Mouse (Mus musculus): ENCODE data around the gene Cpsf4. TPM values are rescaled to one million over a fixed set of nuclear protein-coding genes. Genes with fewer than 3 reads are reported as not detected.
"Not testable (repeated sequence)": the region's sequence is repeated elsewhere in the genome, so short reads cannot be mapped to it uniquely, and the experiment has no call there.

The Cpsf4 gene
- total RNA-seq, 2 experiments from 2014 or later, result 20.2 to 22.7 TPM

DNA sequence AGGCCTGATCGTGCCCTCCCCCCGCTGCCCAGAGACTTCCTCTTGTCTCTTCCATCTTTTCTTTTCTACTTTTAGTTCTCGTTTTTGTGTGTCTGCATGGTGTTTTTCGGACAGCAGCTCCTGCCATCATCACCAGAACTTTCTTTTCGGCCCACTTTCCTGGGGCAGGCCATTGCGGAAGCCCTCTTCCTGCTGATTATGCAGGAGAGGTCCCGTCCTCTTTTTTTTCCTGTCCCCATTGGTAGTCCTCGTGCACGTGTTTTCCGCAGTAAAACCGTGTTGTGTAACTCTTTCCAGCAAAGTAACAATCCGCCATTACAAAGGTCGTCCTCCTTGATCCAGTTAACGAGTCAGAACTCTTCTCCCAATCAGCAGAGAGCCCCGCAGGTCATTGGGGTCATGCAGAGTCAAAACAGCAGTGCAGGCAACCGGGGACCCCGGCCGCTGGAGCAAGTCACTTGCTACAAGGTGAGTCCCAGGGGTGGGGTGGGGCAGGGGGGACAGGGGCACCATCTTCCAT, 11.5 kb downstream of the Cpsf4 start:
- DNase-seq, result no peak

- DNase-seq, result no peak
Observed at GRCm38 (mm10) chr5:145185244-145185643, 18.2 kb downstream of the Cpsf4 start.

DNA sequence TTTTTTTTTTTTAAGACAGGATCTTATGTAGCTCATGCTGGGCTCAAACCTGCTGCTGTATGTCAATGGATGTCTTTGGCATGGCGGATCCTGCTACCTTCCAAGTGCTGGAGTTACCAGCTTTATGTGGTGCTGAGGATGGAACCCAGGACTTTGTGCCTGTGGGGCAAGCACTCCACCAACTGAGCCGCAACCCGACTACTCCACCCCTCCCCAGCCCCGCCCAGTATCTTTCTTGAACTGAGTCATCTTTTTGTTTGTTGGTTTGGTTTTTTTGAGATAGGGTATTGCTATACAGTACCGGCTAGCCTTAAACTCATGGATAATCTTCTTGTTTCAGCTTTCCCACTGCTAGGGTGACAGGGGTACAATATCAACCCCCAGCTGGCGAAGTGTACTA, 22.4 kb downstream of the Cpsf4 start:
- no peak for DNase-seq

- no peak for DNase-seq
Observed at GRCm38 (mm10) chr5:145190373-145190772, 23.4 kb downstream of the Cpsf4 start.

DNA sequence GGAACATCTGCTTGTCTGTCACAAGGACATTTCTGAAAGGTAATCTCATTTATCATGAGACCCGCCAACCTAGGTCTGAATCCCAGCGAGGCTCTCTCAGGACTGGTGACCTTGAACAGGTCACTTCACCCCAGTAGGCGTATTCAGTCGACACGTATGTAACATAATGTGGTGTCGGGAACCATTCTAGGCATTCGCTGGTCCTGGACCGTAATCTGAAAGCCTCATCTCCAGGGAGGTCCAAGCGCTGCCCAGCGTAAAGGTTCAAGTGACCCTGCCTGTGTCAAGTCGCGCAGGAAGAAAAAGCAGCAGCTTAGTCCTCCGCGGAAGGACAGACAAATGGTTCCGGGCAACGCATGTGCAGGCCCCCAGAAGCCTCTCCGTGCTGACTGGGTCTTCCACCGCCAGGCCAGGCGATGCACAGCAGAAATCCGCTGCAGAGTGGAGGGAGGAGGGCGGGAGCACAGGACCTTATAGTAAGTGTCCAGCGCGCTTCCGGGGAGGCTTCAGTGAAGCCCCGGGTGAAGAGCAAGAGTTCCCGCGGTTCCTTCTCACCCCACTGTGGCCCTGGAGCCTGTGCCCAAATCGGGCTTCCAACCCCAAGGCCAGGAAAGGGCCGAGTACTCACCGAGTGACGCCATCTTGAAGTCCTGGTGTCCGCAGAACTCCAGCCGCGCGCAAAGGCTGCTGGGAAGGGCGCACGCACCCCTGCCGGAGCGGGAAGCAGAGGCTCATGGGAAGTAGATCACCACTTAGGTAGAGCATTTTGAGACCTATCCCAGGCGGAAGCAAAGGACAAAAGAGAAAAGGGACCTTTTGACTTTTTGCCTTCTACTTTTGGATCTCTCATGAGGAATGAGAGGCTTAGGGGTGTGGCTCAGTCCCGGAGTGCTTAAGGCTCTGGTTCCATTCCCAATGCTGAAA, 24.1 kb downstream of the Cpsf4 start:
- peak; percentile 95 for DNase-seq

DNA sequence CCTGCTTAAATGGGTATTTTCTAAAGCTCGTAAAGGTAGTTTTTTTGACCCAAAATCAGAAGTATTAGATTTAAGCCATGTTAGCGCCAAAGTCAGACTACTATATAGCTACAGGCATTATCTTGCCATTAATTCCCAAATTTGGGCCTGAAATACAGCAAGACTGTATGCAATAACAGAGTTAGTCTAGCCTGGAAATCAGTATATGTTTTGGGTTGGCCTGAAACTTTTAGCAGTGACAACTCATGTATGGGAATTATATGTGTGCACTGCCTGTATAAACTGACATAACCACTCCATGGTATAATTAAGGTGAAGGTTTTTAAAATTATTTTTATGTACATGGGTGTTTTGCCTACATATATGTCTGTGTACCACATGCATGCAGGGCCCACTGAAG, 24.9 kb downstream of the Cpsf4 start, which contains the start of gene Atp5j2:
Atp5j2 (minus strand) TSS at position 101 of the 400 bp plus-strand sequence.
- no peak for DNase-seq

GRCm38 (mm10) chr5:145200387-145200786, 33.4 kb downstream of the Cpsf4 start:
- DNase-seq, result no peak

- peak; percentile 79 for DNase-seq
Observed at GRCm38 (mm10) chr5:145201321-145201991, 34.4 kb downstream of the Cpsf4 start, which contains the start of gene Zkscan14. Gene Zkscan14 (minus strand): TSS chr5:145201868.

- no peak for DNase-seq
Observed at GRCm38 (mm10) chr5:145202446-145202845, 35.4 kb downstream of the Cpsf4 start.

DNA sequence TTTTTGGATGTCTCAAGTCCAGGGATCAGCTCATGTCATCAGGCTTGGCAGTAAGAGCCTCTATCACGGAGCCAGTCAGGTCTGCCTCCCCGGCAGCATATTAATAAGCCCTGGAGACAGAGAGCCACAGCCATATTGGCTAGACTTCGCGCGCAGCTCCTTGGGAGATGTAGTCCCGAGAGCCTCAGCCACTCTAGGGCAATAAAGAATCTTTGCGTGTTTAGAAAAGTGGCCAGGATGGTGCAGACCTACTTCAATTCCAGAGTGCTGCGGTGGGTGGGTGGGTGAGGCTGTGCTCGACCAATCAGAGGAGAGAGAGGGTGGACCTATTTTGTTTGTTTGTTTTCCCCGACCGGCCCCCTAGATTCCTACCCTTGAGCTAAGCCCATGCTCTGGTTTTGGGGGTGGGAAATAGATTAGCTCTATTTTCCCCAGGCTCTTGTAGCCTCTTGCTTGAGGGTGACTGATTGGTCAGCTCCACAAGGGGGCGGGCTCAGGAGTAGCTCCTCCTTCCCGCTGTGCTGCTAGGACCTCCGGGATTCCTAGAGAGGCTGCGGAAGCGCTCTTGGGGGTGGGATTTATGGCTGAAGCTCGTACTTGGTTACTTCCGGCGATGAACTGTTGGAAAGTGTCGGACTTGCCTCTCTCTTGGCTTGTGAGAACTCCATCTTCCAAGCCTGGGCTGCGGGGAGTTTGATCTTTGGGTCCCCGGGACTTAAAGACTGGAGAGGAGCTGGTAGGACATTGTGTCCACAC, 37.1 kb downstream of the Cpsf4 start, which contains the start of gene Zkscan5:
Zkscan5 (plus strand) TSS at position 627 of the 756 bp plus-strand sequence.
- DNase-seq, result peak; percentile 98

DNA sequence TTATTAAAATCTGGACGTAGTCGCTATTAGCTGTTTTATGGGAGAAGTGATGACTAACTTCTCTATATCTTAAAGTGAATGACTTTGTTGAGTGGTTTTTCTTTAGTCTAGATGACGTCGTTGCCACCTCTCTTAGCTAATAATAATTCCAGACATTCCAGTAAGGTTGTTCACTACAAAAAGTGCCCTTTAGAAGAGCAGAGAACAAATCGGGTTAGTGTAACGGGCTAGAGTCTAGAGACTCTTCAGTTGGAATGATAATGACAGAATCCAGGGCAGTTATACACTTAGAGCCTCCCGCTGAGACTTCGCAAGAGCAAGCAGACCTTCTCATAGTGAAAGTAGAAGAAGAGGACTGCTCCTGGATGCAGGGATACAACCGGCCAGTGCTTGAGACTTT, 38.0 kb downstream of the Cpsf4 start:
- DNase-seq, result no peak

DNA sequence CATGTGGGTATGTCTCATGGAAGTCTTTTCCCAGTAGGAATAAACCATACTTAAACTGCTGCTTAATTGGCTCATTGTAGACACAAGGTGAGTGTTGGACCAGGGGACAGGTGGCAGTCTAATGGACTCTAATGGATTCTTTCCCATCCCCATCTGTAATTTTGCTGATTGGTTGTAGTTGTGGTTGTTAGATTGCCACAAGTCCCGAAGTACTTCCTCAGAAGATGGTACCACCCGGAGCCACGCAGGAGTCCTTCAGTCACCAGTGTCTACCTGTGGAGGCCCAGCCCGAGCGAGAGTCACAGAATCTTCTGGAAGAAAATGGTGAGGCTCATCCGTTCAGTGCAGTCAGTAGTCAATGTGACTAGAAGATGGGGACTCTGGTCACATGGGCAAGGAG, 40.4 kb downstream of the Cpsf4 start:
- DNase-seq, result no peak

GRCm38 (mm10) chr5:145207954-145208353, 40.9 kb downstream of the Cpsf4 start:
- DNase-seq, result no peak

DNA sequence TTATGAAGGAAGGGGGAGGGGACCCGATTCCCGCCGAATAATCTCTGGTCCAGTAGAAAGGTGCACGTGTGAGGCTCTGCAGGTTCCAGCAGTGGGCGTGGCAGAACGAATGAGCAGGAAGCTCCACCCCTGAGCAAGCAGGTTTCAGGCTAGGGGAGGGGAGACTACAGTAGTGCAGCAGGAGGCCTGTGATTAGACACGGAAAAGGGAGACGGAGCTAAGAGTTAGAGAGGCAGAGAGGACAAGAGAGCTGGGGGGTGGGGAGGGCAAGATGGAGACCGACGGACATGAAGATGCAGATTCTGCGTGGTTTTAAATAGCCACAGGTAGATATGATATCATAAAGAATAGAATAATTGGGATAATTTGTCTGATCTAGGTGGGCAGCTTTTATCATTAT, 41.4 kb downstream of the Cpsf4 start:
- DNase-seq, result not testable (repeated sequence)

DNA sequence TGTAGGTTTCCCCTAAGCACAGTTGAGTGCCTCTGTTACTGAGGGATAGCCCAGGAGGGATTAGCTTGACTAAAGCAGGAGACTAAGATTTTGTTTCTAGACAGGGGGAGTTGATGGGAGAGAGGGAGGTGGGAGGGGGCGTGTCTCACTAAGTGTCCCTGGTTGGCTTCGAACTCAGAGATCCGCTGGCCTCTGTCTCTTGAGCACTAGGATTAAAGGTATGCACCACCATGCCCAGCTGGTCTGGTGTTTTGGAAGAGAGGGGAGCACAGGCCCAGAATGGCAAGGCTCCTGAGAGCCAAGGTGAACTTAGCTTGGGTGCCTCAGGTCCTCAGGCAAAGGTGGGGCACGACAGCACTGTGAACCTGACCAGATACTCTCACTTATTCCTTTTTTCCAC, 44.3 kb downstream of the Cpsf4 start:
- DNase-seq, result no peak

- no peak for DNase-seq
Observed at GRCm38 (mm10) chr5:145212216-145212615, 45.2 kb downstream of the Cpsf4 start.

GRCm38 (mm10) chr5:145213505-145213904, 46.5 kb downstream of the Cpsf4 start:
- DNase-seq, result no peak

DNA sequence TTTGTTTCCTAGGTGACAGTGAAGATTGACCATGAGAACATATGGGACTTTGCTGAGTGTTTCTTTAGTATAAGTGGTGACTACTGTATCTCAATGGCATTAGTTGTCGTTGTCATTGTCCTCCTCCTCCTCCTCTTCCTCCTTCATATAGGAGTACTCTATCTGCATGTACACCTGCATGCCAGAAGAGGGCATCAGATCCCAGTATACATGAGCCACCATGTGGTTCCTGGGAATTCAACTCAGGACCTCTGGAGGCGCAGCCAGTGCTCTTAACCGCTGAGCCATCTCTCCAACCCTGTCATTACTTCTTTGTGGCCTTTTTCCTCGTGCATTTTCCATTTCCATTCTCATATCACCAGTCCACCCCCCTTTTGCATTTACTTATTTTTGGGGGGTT, 47.7 kb downstream of the Cpsf4 start:
- peak; percentile 26 for DNase-seq

DNA sequence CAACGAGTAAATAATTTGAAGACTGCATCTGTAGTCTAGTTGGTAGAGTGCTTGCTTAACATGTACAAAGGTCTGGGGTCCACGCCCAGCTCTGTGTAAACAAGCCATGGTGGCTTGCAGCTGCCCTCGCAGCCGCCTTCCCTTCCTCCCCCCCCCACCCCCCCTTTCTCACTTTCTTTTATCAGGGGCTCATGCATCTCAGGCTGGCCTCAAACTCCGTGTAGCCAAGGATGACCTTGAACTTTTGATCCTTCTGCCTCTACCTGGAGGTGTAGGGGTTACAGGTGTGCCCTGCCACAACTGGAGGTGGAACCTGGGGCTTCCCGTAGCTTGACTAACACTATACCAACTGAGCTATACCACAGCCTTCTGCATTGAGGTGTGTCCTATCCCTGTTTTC, 50.7 kb downstream of the Cpsf4 start:
- DNase-seq, result no peak

DNA sequence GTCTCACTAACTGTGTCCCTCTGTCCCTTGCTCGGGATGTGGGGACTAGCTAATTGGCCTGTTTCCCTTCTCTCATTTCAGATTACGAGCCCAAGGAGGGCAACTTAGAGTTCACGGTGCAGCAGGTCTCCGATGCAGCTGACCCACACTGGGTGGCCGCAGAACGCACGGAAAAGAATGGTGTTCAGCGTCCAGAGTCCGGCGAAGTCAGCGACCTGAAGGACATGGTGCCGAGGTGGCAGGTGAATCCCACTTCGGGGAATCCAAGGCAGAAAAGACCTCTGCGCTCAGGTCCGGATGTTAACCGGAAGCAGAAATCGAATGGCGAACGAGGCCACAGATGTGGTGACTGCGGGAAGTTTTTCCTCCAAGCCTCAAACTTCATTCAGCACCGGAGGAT, 51.2 kb downstream of the Cpsf4 start:
- no peak for DNase-seq

- DNase-seq, result no peak
Observed at GRCm38 (mm10) chr5:145218671-145219070, 51.7 kb downstream of the Cpsf4 start.

DNA sequence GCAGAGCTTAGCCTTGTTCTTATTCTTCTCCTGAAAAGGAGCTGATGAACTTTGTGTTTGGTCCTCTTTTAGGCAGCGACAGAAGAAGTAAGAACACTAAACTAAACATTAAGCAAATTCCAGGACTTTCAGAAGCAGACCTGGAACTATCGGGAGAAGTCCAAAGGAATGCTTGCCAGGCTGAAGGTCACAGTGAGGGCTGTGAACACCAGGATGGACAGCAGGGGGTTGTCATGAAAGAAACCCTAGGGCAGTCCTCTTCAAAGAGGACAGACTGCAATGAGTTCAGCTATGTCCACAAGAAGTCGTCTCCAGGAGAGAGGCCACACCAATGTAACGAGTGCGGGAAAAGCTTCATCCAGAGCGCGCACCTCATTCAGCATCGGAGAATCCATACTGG, 53.0 kb downstream of the Cpsf4 start:
- no peak for DNase-seq

Measured in adrenal gland, postnatal 10 days (tissue).